ENCODE assay signal across 9 mouse cellular contexts in genomic region chr14:73389059-73389458, GRCm38 (mm10). TPM values are rescaled to one million over a fixed set of nuclear protein-coding genes. Genes with fewer than 3 reads are reported as not detected.
A peak's percentile ranks its signal among the peaks of the same experiment; 100 is the strongest.
DNase-seq lines count a peak whose midpoint lies in the region; ATAC-seq and TF ChIP-seq lines count a peak whose summit lies in the region.
"Had no signal": no experiment of that assay in that cellular context is flagged by ENCODE, and none has a peak within 500 bp of the region (broad histone marks: within the 10 kb centered on the region; RNA-seq: fewer than 3 reads in every experiment).

No protein-coding gene starts in this region.

- peak; percentile 39 for DNase-seq in embryonic facial prominence, embryonic 11.5 days (ENCODE audit: low spot score)
- DNase-seq in embryonic facial prominence, embryonic 10.5 days (ENCODE audit: low spot score): no peak
- DNase-seq in lung, adult 18-20 months: peak; percentile 72 to 83
- no peak for DNase-seq in lung, adult 2 months
- DNase-seq in thymus, adult 2 months: peak; percentile 71
- DNase-seq in right cerebral cortex, postnatal 36 days (ENCODE audit: low spot score in 2 of 2): no peak
- DNase-seq in cerebellum, postnatal 36 days: no peak

- no peaks in the 10 kb centered on the region for H3K9me3 ChIP-seq in embryonic facial prominence, embryonic 11.5 days (replicated peaks; ENCODE audit: control insufficient read depth, low read length)
- no peaks in the 10 kb centered on the region for H3K9me3 ChIP-seq in embryonic facial prominence, embryonic 10.5 days
- no peaks in the 10 kb centered on the region for H3K9me3 ChIP-seq in lung, embryonic 15.5 days

- no peak overlapping the region for H3K9ac ChIP-seq in embryonic facial prominence, embryonic 11.5 days (replicated peaks; ENCODE audit: low read length)
- H3K9ac ChIP-seq in lung, embryonic 15.5 days: no peak overlapping the region

- no peak overlapping the region for H3K27ac ChIP-seq in embryonic facial prominence, embryonic 11.5 days (replicated peaks; ENCODE audit: low read depth, low read length)
- no peak overlapping the region for H3K27ac ChIP-seq in embryonic facial prominence, embryonic 10.5 days (replicated peaks)
- H3K27ac ChIP-seq in lung, embryonic 15.5 days: peak overlapping the region; percentile 95
- peak overlapping the region; percentile 81; the same call in 1 of the 2 replicates for H3K27ac ChIP-seq in thymus, adult 2 months (ENCODE audit: control insufficient read depth, insufficient read depth, low read length)

- WGBS in embryonic facial prominence, embryonic 11.5 days: 56% methylated on average over 7 of the region's 7 CpGs
- WGBS in embryonic facial prominence, embryonic 10.5 days: 57% methylated on average over 7 of the region's 7 CpGs
- 52% methylated on average over 7 of the region's 7 CpGs for WGBS in lung, adult 2 months
- 45% methylated on average over 7 of the region's 7 CpGs for WGBS in lung, embryonic 15.5 days
- 3% methylated on average over 7 of the region's 7 CpGs for WGBS in thymus, adult 2 months

- TF ChIP-seq CTCF in lung, adult 2 months (IDR thresholded peaks at IDR 0.05; ENCODE audit: insufficient read depth, low read length): no peak
- TF ChIP-seq CTCF in thymus, adult 2 months (IDR thresholded peaks at IDR 0.05; ENCODE audit: borderline replicate concordance, control insufficient read depth, extremely low read depth, insufficient read depth, low read length, poor library complexity): no peak

- H3K36me3 ChIP-seq in embryonic facial prominence, embryonic 11.5 days (replicated peaks; ENCODE audit: control insufficient read depth, insufficient read depth, low read depth, low read length): no peaks in the 10 kb centered on the region
- no peaks in the 10 kb centered on the region for H3K36me3 ChIP-seq in embryonic facial prominence, embryonic 10.5 days (replicated peaks)
- H3K36me3 ChIP-seq in lung, embryonic 15.5 days: no peaks in the 10 kb centered on the region
- H3K36me3 ChIP-seq in thymus, adult 2 months (ENCODE audit: control insufficient read depth, insufficient read depth, low read length): no peaks in the 10 kb centered on the region

- no peak for ATAC-seq in embryonic facial prominence, embryonic 11.5 days (replicated peaks; ENCODE audit: insufficient number of reproducible peaks, low FRiP score, low TSS enrichment, low read depth)
- ATAC-seq in lung, embryonic 15.5 days (ENCODE audit: borderline replicate concordance, extremely low read depth, low FRiP score, low TSS enrichment): peak; percentile 19; the same call in 1 of the 2 replicates

- H3K4me1 ChIP-seq in embryonic facial prominence, embryonic 11.5 days (ENCODE audit: control insufficient read depth, insufficient read depth, low read length): no peaks in the 10 kb centered on the region
- H3K4me1 ChIP-seq in embryonic facial prominence, embryonic 10.5 days: peaks cover 11% of the 10 kb centered on the region
- peaks cover 12% of the 10 kb centered on the region for H3K4me1 ChIP-seq in lung, adult 2 months (ENCODE audit: control insufficient read depth, insufficient read depth, low read length)
- peaks cover 28% of the 10 kb centered on the region for H3K4me1 ChIP-seq in lung, embryonic 15.5 days
- H3K4me1 ChIP-seq in thymus, adult 2 months (replicated peaks; ENCODE audit: control insufficient read depth, insufficient read depth, low read length): peaks cover 23% of the 10 kb centered on the region

- no peak overlapping the region for H3K4me2 ChIP-seq in embryonic facial prominence, embryonic 11.5 days (ENCODE audit: low read depth, low read length)
- H3K4me2 ChIP-seq in lung, embryonic 15.5 days: peak overlapping the region; percentile 29; the same call in 1 of the 2 replicates

- H3K4me3 ChIP-seq in embryonic facial prominence, embryonic 11.5 days (ENCODE audit: low read depth, low read length): no peak overlapping the region
- no peak overlapping the region for H3K4me3 ChIP-seq in embryonic facial prominence, embryonic 10.5 days
- H3K4me3 ChIP-seq in lung, adult 2 months (replicated peaks; ENCODE audit: extremely low read depth, low read depth, low read length): no peak overlapping the region
- no peak overlapping the region for H3K4me3 ChIP-seq in lung, embryonic 15.5 days
- no peak overlapping the region for H3K4me3 ChIP-seq in thymus, adult 2 months (ENCODE audit: control insufficient read depth, insufficient read depth, low read length)
- H3K4me3 ChIP-seq: erythroblast, embryonic 14.5 days had no signal

- H3K27me3 ChIP-seq in embryonic facial prominence, embryonic 11.5 days (ENCODE audit: control insufficient read depth, insufficient read depth, low read length): no peaks in the 10 kb centered on the region
- no peaks in the 10 kb centered on the region for H3K27me3 ChIP-seq in embryonic facial prominence, embryonic 10.5 days (replicated peaks; ENCODE audit: low read depth, poor library complexity, severe bottlenecking)
- H3K27me3 ChIP-seq in lung, embryonic 15.5 days: no peaks in the 10 kb centered on the region
- no peaks in the 10 kb centered on the region for H3K27me3 ChIP-seq in thymus, adult 2 months (ENCODE audit: control insufficient read depth, insufficient read depth, low read length)

- no peak for TF ChIP-seq POLR2A in lung, adult 2 months (IDR thresholded peaks at IDR 0.05; ENCODE audit: borderline replicate concordance, extremely low read depth, low read depth, low read length)
- TF ChIP-seq POLR2A in thymus, adult 2 months (IDR thresholded peaks at IDR 0.05; ENCODE audit: control insufficient read depth, extremely low read depth, insufficient read depth, low read length, poor library complexity): no peak

RNA-seq across cellular contexts. Expression of gene Itm2b, which starts 4.0 kb away (rescaled TPM):
- 378 and 386 TPM in 2 replicates for polyA plus RNA-seq in embryonic facial prominence, embryonic 11.5 days (2014; fragmentation: Nextera tagmentation; extraction: Ambion mirVana)
- 197 and 226 TPM in 2 replicates for polyA plus RNA-seq in embryonic facial prominence, embryonic 10.5 days (2016; fragmentation: Nextera tagmentation; extraction: Ambion mirVana)
- polyA plus RNA-seq in lung, adult 2 months (2012; rRNA removed): 1,455 and 1,580 TPM in 2 replicates
- polyA plus RNA-seq in lung, embryonic 15.5 days (2015; fragmentation: Nextera tagmentation; extraction: Ambion mirVana): 797 and 873 TPM in 2 replicates
- polyA plus RNA-seq in thymus, adult 2 months (2012; rRNA removed): 859 and 985 TPM in 2 replicates

Comparison
In these comparisons a context has a peak if more than half of its experiments do, and no peak if none do; other contexts are left out.
1. DNase-seq: peak in embryonic facial prominence, embryonic 11.5 days (single experiment), lung, adult 18-20 months (2 of 2) and thymus, adult 2 months (single experiment); none in embryonic facial prominence, embryonic 10.5 days (single experiment), lung, adult 2 months (single experiment), right cerebral cortex, postnatal 36 days (0 of 2) and cerebellum, postnatal 36 days (0 of 2).
2. H3K27ac ChIP-seq: peak in lung, embryonic 15.5 days (single experiment) and thymus, adult 2 months (single experiment); none in embryonic facial prominence, embryonic 11.5 days (single experiment) and embryonic facial prominence, embryonic 10.5 days (single experiment).